Mouse (Mus musculus) kidney, adult 2 months (tissue): ENCODE results near the gene Ptpro. TPM values are rescaled to one million over a fixed set of nuclear protein-coding genes. Genes with fewer than 3 reads are reported as not detected.

Experiments
- DNase-seq: peaks from one replicate; pipeline ENCODE4 v3.0.0; 2021
- H3K27ac ChIP-seq: fragments of 200-500 bp; 2 replicates; pipeline ENCODE4 v1.5.1; 2012; ENCODE audit warnings: low read depth, low read length, control low read depth, inconsistent platforms; ENCODE audit not compliant: insufficient read depth
- H3K27me3 ChIP-seq: fragments of 200-500 bp; replicated peaks from 2 replicates; pipeline ENCODE4 v1.6.1; 2012; ENCODE audit warnings: mild to moderate bottlenecking, moderate library complexity, low read length, inconsistent platforms; ENCODE audit not compliant: control insufficient read depth, insufficient read depth
- H3K36me3 ChIP-seq: fragments of 200-500 bp; 2 replicates; pipeline ENCODE4 v1.6.1; 2012; ENCODE audit warnings: mild to moderate bottlenecking, moderate library complexity, low read length, inconsistent platforms; ENCODE audit not compliant: control insufficient read depth, insufficient read depth
- H3K4me1 ChIP-seq: fragments of 200-500 bp; 2 replicates; pipeline ENCODE4 v1.6.1; 2011; ENCODE audit warnings: low read length; ENCODE audit not compliant: control insufficient read depth, insufficient read depth
- H3K4me3 ChIP-seq: fragments of 200-500 bp; 2 replicates; pipeline ENCODE4 v1.5.1; 2011; ENCODE audit warnings: mild to moderate bottlenecking, low read depth, low read length, control low read depth; ENCODE audit not compliant: insufficient read depth
- CTCF ChIP-seq: fragments of 200-500 bp; conservative IDR thresholded peaks from 2 replicates; pipeline ENCODE4 v1.5.1; 2011; ENCODE audit warnings: low read depth, mild to moderate bottlenecking, control low read depth, low read length, moderate library complexity, mixed read lengths; ENCODE audit not compliant: insufficient read depth, insufficient read length
- POLR2A ChIP-seq: fragments of 200-500 bp; IDR thresholded peaks from one replicate; pipeline ENCODE4 v1.6.1; 2011; ENCODE audit warnings: low read depth, low read length, control low read depth
- WGBS: fragments of 180-500 bp; shearing (Covaris S2); methylation state at CpG from one replicate; pipeline ENCODE4 v1.1.7; 2018; 5-methylcytosine and 5-hydroxymethylcytosine counted together
- polyA plus RNA-seq: library from polyadenylated mRNA; depleted of rRNA; stranded (reverse); fragments of >200 nt; gene quantifications from 2 replicates; pipeline ENCODE4 v1.2.3, GENCODE M21; 2012

The Ptpro gene
- polyA plus RNA-seq, 1 experiment, result 13.0 TPM

- Histone ChIP-seq H3K4me3 (no peak overlapping the region), H3K36me3 (no peaks in the 10 kb centered on the region), H3K4me1 (no peaks in the 10 kb centered on the region), H3K27me3 (no peaks in the 10 kb centered on the region), H3K27ac (no peak overlapping the region)
- 61% methylated on average over 5 of the region's 5 CpGs for WGBS
- DNase-seq, result no peak
- TF ChIP-seq POLR2A (no peak), CTCF (no peak)
Measured at GRCm38 (mm10) chr6:137343688-137344441, 91.7 kb downstream of the Ptpro start.

GRCm38 (mm10) chr6:137360166-137360565 is 108.0 kb downstream of the Ptpro start:
- Histone ChIP-seq H3K4me3 (no peak overlapping the region), H3K27me3 (no peaks in the 10 kb centered on the region), H3K4me1 (no peaks in the 10 kb centered on the region), H3K27ac (no peak overlapping the region), H3K36me3 (no peaks in the 10 kb centered on the region)
- DNase-seq, result no peak
- 74% methylated on average over 7 of the region's 7 CpGs for WGBS
- TF ChIP-seq POLR2A, result no peak
- TF ChIP-seq CTCF, result no peak

GRCm38 (mm10) chr6:137362216-137362615 is 110.1 kb downstream of the Ptpro start:
- no peak overlapping the region for H3K27ac ChIP-seq

GRCm38 (mm10) chr6:137364681-137365080 is 112.6 kb downstream of the Ptpro start:
- WGBS, result 50% methylated on average over 5 of the region's 5 CpGs
- peak; percentile 51 for DNase-seq
- no peaks in the 10 kb centered on the region for H3K36me3 ChIP-seq
- H3K27ac ChIP-seq, result no peak overlapping the region
- no peaks in the 10 kb centered on the region for H3K27me3 ChIP-seq
- no peak for TF ChIP-seq POLR2A
- no peak for TF ChIP-seq CTCF
- H3K4me1 ChIP-seq, result no peaks in the 10 kb centered on the region
- H3K4me3 ChIP-seq, result no peak overlapping the region

More at GRCm38 (mm10) chr6:137362216-137362615, 110.1 kb downstream of the Ptpro start:
- no peak overlapping the region for H3K4me3 ChIP-seq
- no peaks in the 10 kb centered on the region for H3K27me3 ChIP-seq
- H3K4me1 ChIP-seq, result no peaks in the 10 kb centered on the region
- H3K36me3 ChIP-seq, result no peaks in the 10 kb centered on the region
- TF ChIP-seq CTCF (no peak), POLR2A (no peak)
- no peak for DNase-seq
- 59% methylated on average over 8 of the region's 8 CpGs for WGBS

- H3K27ac ChIP-seq, result no peak overlapping the region
- H3K4me3 ChIP-seq, result no peak overlapping the region
- no peak for TF ChIP-seq POLR2A
- TF ChIP-seq CTCF, result no peak
- no peaks in the 10 kb centered on the region for H3K4me1 ChIP-seq
- no peaks in the 10 kb centered on the region for H3K27me3 ChIP-seq
- WGBS, result 83% methylated on average over 2 of the region's 2 CpGs
- no peak for DNase-seq
- no peaks in the 10 kb centered on the region for H3K36me3 ChIP-seq
Measured at GRCm38 (mm10) chr6:137365637-137366036, 113.5 kb downstream of the Ptpro start.

GRCm38 (mm10) chr6:137370745-137371144 is 118.6 kb downstream of the Ptpro start:
- H3K4me3 ChIP-seq, result no peak overlapping the region
- 29% methylated on average over 8 of the region's 8 CpGs for WGBS
- TF ChIP-seq CTCF (no peak), POLR2A (no peak)
- peak; percentile 56 for DNase-seq
- H3K27ac ChIP-seq, result no peak overlapping the region
- no peaks in the 10 kb centered on the region for H3K4me1 ChIP-seq
- H3K27me3 ChIP-seq, result no peaks in the 10 kb centered on the region
- H3K36me3 ChIP-seq, result no peaks in the 10 kb centered on the region

- H3K27ac ChIP-seq, result no peak overlapping the region
- 60% methylated on average over 6 of the region's 6 CpGs for WGBS
- no peaks in the 10 kb centered on the region for H3K36me3 ChIP-seq
- no peaks in the 10 kb centered on the region for H3K27me3 ChIP-seq
- no peak for DNase-seq
- no peak overlapping the region for H3K4me3 ChIP-seq
- TF ChIP-seq POLR2A (no peak), CTCF (no peak)
- no peaks in the 10 kb centered on the region for H3K4me1 ChIP-seq
Measured at GRCm38 (mm10) chr6:137371455-137371854, 119.3 kb downstream of the Ptpro start.
